Mouse (Mus musculus) mature B cell (primary cell): ENCODE results near the gene Prl3d3.
"Not testable (repeated sequence)": the region's sequence is repeated elsewhere in the genome, so short reads cannot be mapped to it uniquely, and the experiment has no call there.

Experiments used
- in situ Hi-C: fragments of 300-500 bp; cut with MboI; formaldehyde crosslinking; loops from 2 replicates; pipeline ENCODE4 v1.14.3; 2019

Prl3d3 gene

DNA sequence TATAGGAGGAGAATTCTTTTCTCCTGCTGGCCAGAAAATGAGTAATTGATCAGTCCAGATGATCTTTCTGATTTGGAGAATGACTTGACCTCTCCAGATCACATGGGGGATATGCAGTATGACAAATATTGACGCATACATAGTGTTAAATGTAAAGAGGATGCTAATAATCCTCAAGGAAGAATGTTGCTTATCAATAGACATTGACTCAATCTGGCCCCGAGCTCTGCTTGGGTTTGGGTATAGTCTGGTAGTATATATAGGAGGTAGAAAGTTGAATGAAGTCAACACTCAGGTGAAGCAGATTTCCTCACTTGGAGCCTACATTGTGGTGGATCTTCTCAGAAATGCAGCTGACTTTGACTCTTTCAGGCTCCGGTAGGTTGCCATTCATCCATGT is at the start of gene Prl3d3:
TSS of gene Prl3d3 (plus strand) at position 301 of the 400 bp plus-strand sequence.
- in situ Hi-C loops, result not testable (repeated sequence)

GRCm38 (mm10) chr13:27121398-27121797 is 35.2 kb upstream of the Prl3d3 start, which contains the start of gene Prl3d2:
Gene Prl3d2, plus strand, starts transcription at chr13:27121698.
- in situ Hi-C loops, result not testable (repeated sequence)

- in situ Hi-C loops, result no loop called here
Measured at GRCm38 (mm10) chr13:27148264-27148663, 8.3 kb upstream of the Prl3d3 start.

GRCm38 (mm10) chr13:27196359-27196758 is 39.8 kb downstream of the Prl3d3 start, which contains the start of gene Prl3c1:
Gene Prl3c1, plus strand, starts transcription at chr13:27196659.
- in situ Hi-C loops, result no loop called here
